Mouse (Mus musculus) myocyte (in vitro differentiated cells): Measurements from ENCODE around the gene Haghl. TPM values are rescaled to one million over a fixed set of nuclear protein-coding genes. Genes with fewer than 3 reads are reported as not detected.

Experiments
- H3K27me3 ChIP-seq: one replicate; pipeline ENCODE4 v1.6.1; 2011; ENCODE audit not compliant: control insufficient read depth, insufficient read depth, insufficient read length
- H3K36me3 ChIP-seq: one replicate; pipeline ENCODE4 v1.6.1; 2011; ENCODE audit not compliant: control insufficient read depth, insufficient read depth
- H3K4me2 ChIP-seq: one replicate; pipeline ENCODE4 v1.6.1; 2011; ENCODE audit warnings: low read depth, control low read depth
- H3K4me3 ChIP-seq: one replicate; pipeline ENCODE4 v1.5.1; 2011; ENCODE audit warnings: mild to moderate bottlenecking, control low read depth, moderate library complexity
- H3K79me2 ChIP-seq: one replicate; pipeline ENCODE4 v1.6.1; 2011; ENCODE audit not compliant: control insufficient read depth, insufficient read depth
- H3ac ChIP-seq: one replicate; pipeline ENCODE4 v1.6.1; 2011; ENCODE audit not compliant: control insufficient read depth, insufficient read length
- CEBPB ChIP-seq: IDR thresholded peaks from 2 replicates; pipeline ENCODE4 v1.6.1; 2011; ENCODE audit warnings: mild to moderate bottlenecking, moderate library complexity; ENCODE audit not compliant: poor library complexity, insufficient read depth, severe bottlenecking
- E2F4 ChIP-seq: IDR thresholded peaks from one replicate; pipeline ENCODE4 v1.6.1; 2011; ENCODE audit warnings: mild to moderate bottlenecking, control low read depth, moderate library complexity; ENCODE audit not compliant: insufficient read depth
- MAX ChIP-seq: IDR thresholded peaks from one replicate; pipeline ENCODE4 v1.6.1; 2011; ENCODE audit warnings: low read depth, mild to moderate bottlenecking, control low read depth
- MYOD1 ChIP-seq, 3 experiments: IDR thresholded peaks; one replicate each; pipeline ENCODE4 v1.6.1; 2011; ENCODE audit warnings: control low read depth in 2 of 3, low read depth in 2 of 3, mild to moderate bottlenecking in 2 of 3, moderate library complexity in 1 of 3; ENCODE audit not compliant: insufficient read length in 2 of 3, control insufficient read depth in 1 of 3
- MYOG ChIP-seq, 3 experiments: IDR thresholded peaks; one replicate each; pipeline ENCODE4 v1.6.1; 2011; ENCODE audit warnings: control low read depth in 2 of 3, low read depth in 2 of 3, mild to moderate bottlenecking in 2 of 3; ENCODE audit not compliant: insufficient read length in 2 of 3, control insufficient read depth in 1 of 3, insufficient read depth in 1 of 3
- POLR2A ChIP-seq: IDR thresholded peaks from one replicate; pipeline ENCODE4 v1.6.1; 2011; ENCODE audit warnings: low read depth, mild to moderate bottlenecking, control low read depth, moderate library complexity; ENCODE audit not compliant: insufficient read length
- POLR2AphosphoS2 ChIP-seq: IDR thresholded peaks from one replicate; pipeline ENCODE4 v1.6.1; 2011; ENCODE audit warnings: low read depth, control low read depth; ENCODE audit not compliant: insufficient read length
- REST ChIP-seq: IDR thresholded peaks from one replicate; pipeline ENCODE4 v1.6.1; 2011; ENCODE audit warnings: mild to moderate bottlenecking, control low read depth, moderate library complexity; ENCODE audit not compliant: insufficient read depth, insufficient read length
- SRF ChIP-seq: IDR thresholded peaks from one replicate; pipeline ENCODE4 v1.6.1; 2011; ENCODE audit warnings: low read depth; ENCODE audit not compliant: control insufficient read depth, insufficient read length
- TCF12 ChIP-seq: IDR thresholded peaks from one replicate; pipeline ENCODE4 v1.6.1; 2011; ENCODE audit warnings: mild to moderate bottlenecking, control low read depth; ENCODE audit not compliant: poor library complexity, insufficient read depth, severe bottlenecking
- TCF3 ChIP-seq: IDR thresholded peaks from one replicate; pipeline ENCODE4 v1.6.1; 2011; ENCODE audit warnings: low read depth, control low read depth; ENCODE audit not compliant: insufficient read length
- USF1 ChIP-seq: IDR thresholded peaks from one replicate; pipeline ENCODE4 v1.6.1; 2011; ENCODE audit warnings: low read depth, mild to moderate bottlenecking, control low read depth, moderate library complexity
- polyA plus RNA-seq: library from polyadenylated mRNA; unstranded; fragments of >200 nt; fragmentation: generic; extraction: Trizol; gene quantifications from one replicate; pipeline ENCODE4 v1.2.1, GENCODE M21; 2012; ENCODE audit warnings: missing spikeins

The Haghl gene
- polyA plus RNA-seq, 1 experiment = 29.8 TPM

- H3K4me2 ChIP-seq = no peak overlapping the region
- peaks cover 19% of the 10 kb centered on the region for H3K27me3 ChIP-seq
- H3K4me3 ChIP-seq = no peak overlapping the region
- H3K36me3 ChIP-seq = no peaks in the 10 kb centered on the region
- H3ac ChIP-seq = no peak overlapping the region
- no peaks in the 10 kb centered on the region for H3K79me2 ChIP-seq
- TF ChIP-seq POLR2AphosphoS2 (no peak), POLR2A (no peak), MYOD1 (IDR thresholded peaks at IDR 0.05; ENCODE audit: control insufficient read depth in 1 of 3, insufficient read length in 2 of 3, low read depth in 2 of 3) (no peak), TCF3 (no peak), MYOG (IDR thresholded peaks at IDR 0.05; ENCODE audit: control insufficient read depth in 1 of 3, insufficient read depth in 1 of 3, insufficient read length in 2 of 3, low read depth in 2 of 3) (no peak), CEBPB (no peak), TCF12 (no peak), REST (no peak), SRF (no peak), MAX (no peak), USF1 (no peak), E2F4 (no peak)
Observed at GRCm38 (mm10) chr17:25735246-25735645, 50.2 kb downstream of the Haghl start.

DNA sequence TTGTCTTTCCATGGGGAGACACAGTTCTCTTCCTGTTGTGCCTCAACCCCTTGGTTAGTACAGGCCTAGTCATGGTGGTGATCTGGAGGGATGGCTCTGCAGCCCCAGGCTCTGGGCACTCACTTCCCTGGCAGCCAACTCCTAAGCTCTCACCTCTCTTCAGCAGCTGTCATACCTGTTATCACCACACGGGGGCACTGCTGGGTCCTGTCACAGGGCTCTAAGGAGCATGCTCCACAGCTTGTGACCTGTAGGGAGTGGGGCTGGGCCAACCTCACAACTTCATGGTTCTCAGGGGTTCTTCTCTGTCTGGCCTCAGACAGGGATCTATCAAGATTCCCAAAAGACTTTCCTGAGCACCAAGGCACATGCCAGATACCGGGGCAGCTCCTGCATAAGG is 53.4 kb downstream of the Haghl start:
- H3K4me3 ChIP-seq = no peak overlapping the region
- H3ac ChIP-seq = no peak overlapping the region
- H3K4me2 ChIP-seq = no peak overlapping the region
- peaks cover 5% of the 10 kb centered on the region for H3K79me2 ChIP-seq
- no peak for TF ChIP-seq REST
- TF ChIP-seq MYOG (IDR thresholded peaks at IDR 0.05; ENCODE audit: control insufficient read depth in 1 of 3, insufficient read depth in 1 of 3, insufficient read length in 2 of 3, low read depth in 2 of 3) = peak in 1 of 3 experiments; percentile 54
- TF ChIP-seq MYOD1 (IDR thresholded peaks at IDR 0.05; ENCODE audit: control insufficient read depth in 1 of 3, insufficient read length in 2 of 3, low read depth in 2 of 3) = peak in 1 of 3 experiments; percentile 35
- peaks cover 4% of the 10 kb centered on the region for H3K27me3 ChIP-seq
- no peaks in the 10 kb centered on the region for H3K36me3 ChIP-seq

Other genes with a start within 250 kb of the Haghl start
- 14.3 TPM for gene Sox8, start 215.0 kb downstream of the Haghl start, polyA plus RNA-seq
- 36.3 TPM for gene Lmf1, start 206.6 kb downstream of the Haghl start, polyA plus RNA-seq
- gene Gng13, start 68.5 kb downstream of the Haghl start, polyA plus RNA-seq = 0.24 TPM
- 7.2 TPM for gene Chtf18, start 58.3 kb downstream of the Haghl start, polyA plus RNA-seq
- 13.0 TPM for gene Rpusd1, start 58.0 kb downstream of the Haghl start, polyA plus RNA-seq
- not detected for gene Mslnl, start 49.6 kb downstream of the Haghl start, polyA plus RNA-seq
- 91.8 TPM for gene Msln, start 31.3 kb downstream of the Haghl start, polyA plus RNA-seq
- 31.4 TPM for gene Narfl, start 11.9 kb downstream of the Haghl start, polyA plus RNA-seq
- gene Ccdc78, start 907 bp upstream of the Haghl start, polyA plus RNA-seq = 0.08 TPM
- gene Fam173a, start 7.2 kb upstream of the Haghl start, polyA plus RNA-seq = 61.0 TPM
- gene AC134908.4, start 10.0 kb upstream of the Haghl start, polyA plus RNA-seq = not detected
- 44.4 TPM for gene Metrn, start 11.5 kb upstream of the Haghl start, polyA plus RNA-seq
- 6.0 TPM for gene Fbxl16, start 23.4 kb upstream of the Haghl start, polyA plus RNA-seq
- gene Wdr24, start 38.0 kb upstream of the Haghl start, polyA plus RNA-seq = 18.0 TPM
- 15.5 TPM for gene Jmjd8, start 43.2 kb upstream of the Haghl start, polyA plus RNA-seq
- 196 TPM for gene Stub1, start 47.7 kb upstream of the Haghl start, polyA plus RNA-seq
- 0.67 TPM for gene Rhbdl1, start 51.6 kb upstream of the Haghl start, polyA plus RNA-seq
- 0.67 TPM for gene Gm20683, start 56.1 kb upstream of the Haghl start, polyA plus RNA-seq
- 48.3 TPM for gene Rhot2, start 59.2 kb upstream of the Haghl start, polyA plus RNA-seq
- gene Wdr90, start 75.8 kb upstream of the Haghl start, polyA plus RNA-seq = 7.4 TPM
- 36.7 TPM for gene Mcrip2, start 83.1 kb upstream of the Haghl start, polyA plus RNA-seq
- gene Mettl26, start 89.4 kb upstream of the Haghl start, polyA plus RNA-seq = 23.6 TPM
- 0.25 TPM for gene Wfikkn1, start 95.2 kb upstream of the Haghl start, polyA plus RNA-seq
- gene Rab40c, start 134.1 kb upstream of the Haghl start, polyA plus RNA-seq = 18.3 TPM
- 46.3 TPM for gene Pigq, start 159.3 kb upstream of the Haghl start, polyA plus RNA-seq
- gene Nhlrc4, start 159.3 kb upstream of the Haghl start, polyA plus RNA-seq = 0.17 TPM
- 0.02 TPM for gene A930017K11Rik, start 166.9 kb upstream of the Haghl start, polyA plus RNA-seq
- gene Capn15, start 200.1 kb upstream of the Haghl start, polyA plus RNA-seq = 7.2 TPM